Mouse (Mus musculus) spleen, adult 2 months (tissue): ENCODE measurements at regions not wholly inside any gene's neighbourhood (a gene's known extent, or its start where the extent isn't known, plus 50 kb on each side); places are given as distances from the start of the nearest gene placed in this dataset.

Experiments
- CTCF ChIP-seq: fragments of 200-500 bp; IDR thresholded peaks from 2 replicates; pipeline ENCODE4 v1.5.1; 2011; ENCODE audit warnings: mild to moderate bottlenecking, inconsistent platforms; ENCODE audit not compliant: insufficient read depth, insufficient read length, insufficient replicate concordance; ENCODE audit errors: extremely low read depth
- POLR2A ChIP-seq: fragments of 200-500 bp; IDR thresholded peaks from 2 replicates; pipeline ENCODE4 v1.6.1; 2011; ENCODE audit warnings: low read depth, low read length, inconsistent platforms

DNA sequence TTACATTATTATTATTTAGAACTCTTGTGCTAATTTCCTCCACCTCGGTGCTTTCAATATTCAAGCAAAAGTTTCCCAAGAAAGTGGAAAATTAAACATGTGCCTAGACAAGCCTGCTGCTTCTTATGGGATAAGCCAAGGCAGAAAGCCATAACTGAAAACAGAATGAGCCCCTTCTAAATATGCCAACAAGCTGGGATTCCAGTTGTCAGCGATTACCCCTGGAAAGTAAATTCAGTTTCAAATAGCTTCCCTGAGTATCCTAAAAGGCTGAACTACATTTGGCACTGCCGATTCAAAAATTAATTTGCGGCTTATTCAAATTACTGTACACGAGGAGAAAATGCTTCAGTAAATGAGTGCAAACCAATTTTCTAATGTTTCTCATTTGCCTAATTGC lies 135.6 kb upstream of the Col8a1 start:
- no peak for TF ChIP-seq POLR2A
- no peak for TF ChIP-seq CTCF
